Mouse (Mus musculus) embryo, embryonic 11 days (tissue): Measurements from ENCODE around the gene Ppara.
A peak's percentile ranks its signal among the peaks of the same experiment; 100 is the strongest.

Source experiments
- DNase-seq: peaks from one replicate; pipeline ENCODE4 v3.0.0-alpha.2; 2015

Ppara gene

GRCm38 (mm10) chr15:85730027-85730426 is 4.8 kb upstream of the Ppara start:
- DNase-seq: no peak

- no peak for DNase-seq
Observed at GRCm38 (mm10) chr15:85731885-85732603, 2.7 kb upstream of the Ppara start.

- DNase-seq: no peak
Observed at GRCm38 (mm10) chr15:85732604-85732968, 2.2 kb upstream of the Ppara start.

- DNase-seq: no peak
Observed at GRCm38 (mm10) chr15:85733686-85734085, 1.1 kb upstream of the Ppara start.

- DNase-seq: no peak
Observed at GRCm38 (mm10) chr15:85734148-85734547, 635 bp upstream of the Ppara start.

- DNase-seq: peak; percentile 87
Observed at GRCm38 (mm10) chr15:85735063-85735835, 466 bp downstream of the Ppara start.

- no peak for DNase-seq
Observed at GRCm38 (mm10) chr15:85735836-85736190, 1.0 kb downstream of the Ppara start.

GRCm38 (mm10) chr15:85736506-85736905 is 1.7 kb downstream of the Ppara start:
- DNase-seq: no peak

- DNase-seq: no peak
Observed at GRCm38 (mm10) chr15:85738416-85738815, 3.6 kb downstream of the Ppara start.

- DNase-seq: no peak
Observed at GRCm38 (mm10) chr15:85738939-85739338, 4.2 kb downstream of the Ppara start.

GRCm38 (mm10) chr15:85742608-85743007 is 7.8 kb downstream of the Ppara start:
- no peak for DNase-seq

- DNase-seq: no peak
Observed at GRCm38 (mm10) chr15:85743946-85744345, 9.2 kb downstream of the Ppara start.

GRCm38 (mm10) chr15:85746178-85746577 is 11.4 kb downstream of the Ppara start:
- no peak for DNase-seq

- DNase-seq: no peak
Observed at GRCm38 (mm10) chr15:85746671-85747070, 11.9 kb downstream of the Ppara start.

- no peak for DNase-seq
Observed at GRCm38 (mm10) chr15:85747951-85748350, 13.2 kb downstream of the Ppara start.

GRCm38 (mm10) chr15:85748466-85748865 is 13.7 kb downstream of the Ppara start:
- DNase-seq: no peak

GRCm38 (mm10) chr15:85749141-85749540 is 14.4 kb downstream of the Ppara start:
- DNase-seq: no peak

GRCm38 (mm10) chr15:85750115-85750514 is 15.3 kb downstream of the Ppara start:
- DNase-seq: no peak

GRCm38 (mm10) chr15:85752655-85753054 is 17.9 kb downstream of the Ppara start:
- no peak for DNase-seq

GRCm38 (mm10) chr15:85754033-85754650 is 19.4 kb downstream of the Ppara start:
- no peak for DNase-seq

GRCm38 (mm10) chr15:85755214-85755613 is 20.4 kb downstream of the Ppara start:
- DNase-seq: no peak

GRCm38 (mm10) chr15:85756611-85757010 is 21.8 kb downstream of the Ppara start:
- no peak for DNase-seq

GRCm38 (mm10) chr15:85757768-85758167 is 23.0 kb downstream of the Ppara start:
- no peak for DNase-seq

- no peak for DNase-seq
Observed at GRCm38 (mm10) chr15:85762761-85763160, 28.0 kb downstream of the Ppara start.
